Mouse (Mus musculus) lung, postnatal 36 days (tissue): ENCODE measurements at regions not wholly inside any gene's neighbourhood (a gene's known extent, or its start where the extent isn't known, plus 50 kb on each side); places are given as distances from the start of the nearest gene placed in this dataset.

ENCODE experiments used
- DNase-seq: peaks from one replicate; pipeline ENCODE4 v3.0.0; 2022; ENCODE audit warnings: mixed read lengths

DNA sequence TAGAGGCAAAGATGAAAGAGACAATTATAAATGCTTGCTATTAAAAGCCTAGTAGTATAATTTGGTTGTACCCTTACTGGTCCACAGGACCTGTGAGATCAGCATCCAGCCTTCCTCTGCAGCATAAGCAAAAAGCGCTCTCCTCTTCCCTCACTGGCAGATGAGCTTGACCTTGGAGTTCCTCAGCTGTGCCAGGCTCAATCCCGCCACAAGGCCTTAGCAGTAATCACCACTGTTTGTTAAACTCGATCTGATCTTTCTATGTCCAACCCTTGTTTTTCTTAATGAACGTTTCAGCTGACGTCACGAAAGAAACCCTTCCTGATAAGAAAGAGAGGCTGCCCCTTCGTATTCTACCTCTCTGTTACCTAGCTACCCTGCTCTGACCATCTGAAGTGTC lies 183.5 kb downstream of the Ifng start:
- no peak for DNase-seq

DNA sequence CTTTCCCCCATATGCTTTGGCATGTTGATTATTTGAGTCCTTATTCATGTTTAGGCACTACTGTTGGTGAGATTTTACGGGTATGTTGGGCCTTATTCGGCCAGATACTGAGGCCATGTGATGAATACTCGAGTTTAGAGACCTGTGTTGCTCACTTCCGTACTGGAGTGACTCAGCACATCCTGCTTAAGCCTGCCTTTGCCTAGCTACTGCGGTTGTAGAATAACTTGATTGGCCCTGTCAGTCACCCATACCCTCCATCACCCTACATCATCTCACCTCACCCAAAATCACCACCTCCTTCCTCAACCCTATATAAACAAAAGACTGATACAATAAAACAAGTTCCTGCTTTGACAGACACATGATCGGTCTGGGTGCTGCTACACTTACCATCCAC lies 187.2 kb downstream of the Ifng start:
- DNase-seq = no peak

DNA sequence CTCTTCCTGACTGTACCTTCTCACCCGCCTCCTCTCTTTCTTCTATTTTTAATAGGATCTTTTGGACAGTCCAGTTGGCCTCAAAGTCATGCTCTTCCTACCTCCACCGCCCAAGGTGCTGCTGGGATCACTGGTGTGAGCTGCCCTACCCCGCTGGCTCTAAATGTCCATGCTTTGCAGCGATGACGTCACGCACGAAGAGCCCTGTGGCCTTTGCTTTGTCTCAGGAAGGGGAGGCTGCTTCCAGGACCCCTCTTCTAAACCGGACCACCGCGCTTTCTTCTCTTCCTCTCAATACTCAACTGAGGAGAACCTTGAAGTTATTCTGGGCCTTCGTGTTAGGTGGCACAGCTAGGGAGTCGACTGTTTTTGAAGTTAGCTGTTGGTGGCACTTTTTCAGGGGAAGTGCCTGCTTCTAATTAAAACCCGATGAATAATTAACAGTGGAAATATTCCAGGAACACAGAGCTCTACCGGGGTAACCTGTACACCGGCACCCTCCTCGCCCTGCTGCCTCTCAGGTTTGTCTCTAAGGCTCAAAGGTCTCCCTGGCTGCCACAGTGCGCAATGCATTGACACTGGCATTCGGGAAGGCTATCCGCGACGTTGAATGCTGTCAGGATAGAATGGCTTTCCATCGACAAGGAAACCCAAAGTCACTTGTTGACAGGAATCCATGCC lies 188.7 kb downstream of the Ifng start:
- DNase-seq = no peak

DNA sequence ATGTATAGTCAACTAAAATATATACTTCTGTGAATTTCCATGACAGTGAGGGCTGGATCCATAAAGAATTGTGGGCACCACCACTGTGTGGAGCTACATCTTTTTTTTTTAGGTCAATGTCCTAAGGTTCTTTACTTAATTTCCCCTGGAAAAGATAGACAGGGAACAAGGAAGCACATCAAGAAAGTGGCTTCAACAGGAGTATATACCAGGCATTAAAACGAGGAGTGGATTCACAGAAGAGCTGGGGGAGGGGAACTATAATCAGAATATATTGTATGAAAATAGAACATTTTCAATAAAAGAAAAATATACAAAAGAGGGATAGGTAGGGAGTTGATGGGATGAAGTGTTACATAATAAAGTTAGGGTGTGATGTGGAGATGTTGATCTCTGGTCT lies 190.9 kb downstream of the Ifng start:
- DNase-seq = no peak

DNA sequence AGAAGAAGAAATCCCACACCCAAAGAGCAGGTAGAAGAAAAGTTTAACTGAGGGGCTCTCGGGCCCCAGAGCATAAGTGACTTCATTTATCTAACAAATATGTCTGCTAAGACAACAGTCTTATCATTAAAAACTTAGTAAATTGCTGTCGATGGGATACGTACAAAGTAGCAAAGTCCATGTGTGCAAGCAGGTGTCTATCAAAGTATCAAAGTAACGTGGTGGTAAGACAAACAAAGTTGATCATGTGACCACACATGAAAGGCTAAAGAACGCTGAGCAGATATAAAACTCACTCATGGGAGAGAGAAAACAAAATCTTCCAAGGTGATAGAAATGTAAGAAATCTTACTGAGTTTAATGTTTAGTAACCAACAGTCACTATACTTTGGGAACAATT lies 191.3 kb downstream of the Ifng start:
- no peak for DNase-seq

DNA sequence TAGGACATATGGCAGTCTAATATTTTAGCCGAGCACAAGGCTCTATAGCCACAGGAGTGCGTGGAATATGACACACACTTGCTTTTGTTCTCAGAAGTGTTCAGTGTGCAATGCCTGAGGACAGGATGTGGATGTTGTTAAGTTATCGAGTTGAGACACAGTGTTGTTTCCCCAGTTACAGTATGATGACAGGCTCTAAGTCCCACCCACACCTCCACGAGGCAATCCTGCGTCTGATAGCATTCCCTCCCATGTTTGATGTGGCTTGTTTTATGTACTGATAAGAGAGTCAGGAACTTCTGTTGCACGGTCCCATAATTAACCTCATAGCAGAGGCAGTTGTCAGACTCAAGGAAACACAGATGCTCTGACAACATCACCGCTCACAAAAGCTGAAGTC lies 192.6 kb downstream of the Ifng start:
- peak; percentile 4 for DNase-seq

DNA sequence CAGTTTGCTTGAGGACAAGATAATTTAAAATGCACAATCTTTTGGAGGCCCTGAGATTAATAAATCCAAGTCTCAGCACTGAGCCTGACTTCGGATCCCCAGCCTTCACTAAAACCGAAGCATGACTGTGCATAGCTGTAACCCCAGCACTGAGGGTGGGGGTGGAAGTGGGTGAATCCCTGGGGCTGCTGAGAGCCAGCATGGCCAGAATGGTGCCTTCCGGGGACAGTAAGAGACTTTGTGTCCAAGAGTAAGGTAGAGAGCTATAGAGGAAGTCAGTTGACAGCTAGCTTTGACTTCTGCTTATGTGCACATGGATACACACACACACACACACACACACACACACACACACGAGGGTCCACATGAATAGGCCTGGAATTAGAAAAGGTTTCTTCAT lies 198.3 kb downstream of the Ifng start:
- no peak for DNase-seq

DNA sequence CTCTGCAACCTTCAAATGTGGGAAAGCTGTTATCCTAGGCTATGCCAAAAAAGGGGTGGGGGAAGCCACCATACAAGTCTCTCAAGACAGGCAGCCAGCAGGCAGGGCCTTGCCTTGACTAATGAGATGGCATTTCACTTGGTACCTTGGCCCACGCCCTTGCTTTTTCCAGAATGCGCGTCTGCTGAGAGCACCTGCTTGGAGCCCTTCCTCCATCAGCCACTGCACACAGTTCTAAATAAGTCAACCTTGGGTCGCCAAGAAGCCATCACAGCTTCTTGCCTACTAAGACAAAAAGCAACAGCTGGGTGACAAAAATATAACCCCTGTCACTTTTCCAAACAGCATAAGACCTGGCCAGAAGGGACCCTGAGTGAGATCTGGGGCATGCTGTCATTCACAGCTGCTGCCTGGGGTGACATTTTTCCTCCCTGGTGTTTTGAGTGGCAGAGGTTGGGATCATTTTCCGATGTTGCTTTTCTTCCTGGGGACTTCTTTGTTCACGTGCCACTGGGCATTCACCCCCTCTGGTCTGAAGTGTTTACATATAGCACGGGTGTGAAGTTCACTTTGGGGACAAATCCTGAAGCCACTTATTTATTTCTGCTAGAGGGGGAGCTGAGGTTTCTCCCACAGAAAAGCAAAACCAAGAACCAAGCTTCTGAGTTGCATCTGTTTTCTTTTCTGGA lies 199.4 kb downstream of the Ifng start:
- DNase-seq = no peak

DNA sequence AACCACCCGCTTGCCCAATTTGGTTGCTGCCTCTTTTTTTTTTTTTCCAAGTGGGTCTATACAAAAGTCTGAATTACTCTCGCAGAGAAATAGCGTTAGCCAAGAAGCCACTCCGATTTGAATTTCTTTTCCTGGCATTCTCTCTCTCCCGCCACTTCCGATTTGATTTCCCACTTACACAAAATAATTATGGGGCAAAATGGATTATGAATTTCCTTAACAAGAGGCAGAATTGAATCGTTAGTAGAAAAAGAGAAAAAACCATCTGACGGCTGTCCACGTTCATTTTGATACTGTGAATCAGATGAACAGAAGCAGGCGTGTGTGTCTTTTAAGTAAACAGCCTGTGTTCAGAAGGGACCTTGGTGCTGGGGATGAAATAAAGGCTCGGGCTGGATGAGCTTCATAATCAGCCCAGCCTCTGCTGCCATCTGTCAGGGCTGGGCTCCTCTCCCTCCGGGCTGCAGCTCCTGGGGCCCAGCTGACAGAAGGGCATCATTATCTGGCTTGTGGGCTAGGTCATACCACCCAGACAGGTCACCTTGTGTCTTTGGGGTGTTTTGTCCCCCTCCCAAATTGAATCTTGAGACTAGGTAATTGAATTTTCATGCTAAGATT lies 200.1 kb downstream of the Ifng start:
- no peak for DNase-seq

DNA sequence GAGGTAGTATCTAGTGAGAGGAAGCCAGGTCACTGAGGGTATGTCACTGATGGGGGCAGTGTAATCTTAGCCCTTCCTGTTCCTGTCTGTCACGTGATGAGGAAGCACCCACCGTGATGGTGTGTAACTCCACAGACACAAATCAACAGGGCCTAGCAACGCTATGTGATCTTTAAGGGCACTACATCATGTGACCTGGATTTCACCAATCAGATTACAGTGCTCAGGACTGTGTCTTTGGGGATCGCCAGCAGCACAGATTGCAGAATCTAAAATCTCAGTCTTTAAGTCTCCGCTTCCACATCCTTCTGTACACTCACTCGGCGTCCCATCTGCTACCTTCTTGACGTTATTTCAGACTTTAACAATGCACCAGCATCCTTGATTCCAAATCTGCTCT lies 202.8 kb downstream of the Ifng start:
- DNase-seq = no peak

DNA sequence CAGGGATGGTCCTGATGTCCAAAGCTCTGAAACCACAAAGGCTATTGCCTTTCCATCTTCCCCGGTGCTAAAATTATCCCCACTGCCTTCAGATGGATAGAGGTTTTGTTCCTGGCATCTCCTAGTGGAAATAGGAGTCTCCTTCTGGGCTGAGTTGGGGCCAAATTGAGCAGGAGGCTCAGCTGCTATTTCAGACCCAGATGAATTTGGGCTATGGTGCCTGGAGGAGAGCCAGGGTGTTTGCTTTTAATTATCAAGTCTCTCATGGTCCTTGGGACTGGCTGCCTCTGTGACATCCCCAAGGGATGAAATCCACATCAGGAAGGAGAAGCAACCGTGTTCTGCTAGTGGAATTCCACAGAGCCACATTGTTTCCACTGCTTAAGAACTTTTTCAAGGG lies 207.3 kb downstream of the Ifng start:
- DNase-seq = no peak

DNA sequence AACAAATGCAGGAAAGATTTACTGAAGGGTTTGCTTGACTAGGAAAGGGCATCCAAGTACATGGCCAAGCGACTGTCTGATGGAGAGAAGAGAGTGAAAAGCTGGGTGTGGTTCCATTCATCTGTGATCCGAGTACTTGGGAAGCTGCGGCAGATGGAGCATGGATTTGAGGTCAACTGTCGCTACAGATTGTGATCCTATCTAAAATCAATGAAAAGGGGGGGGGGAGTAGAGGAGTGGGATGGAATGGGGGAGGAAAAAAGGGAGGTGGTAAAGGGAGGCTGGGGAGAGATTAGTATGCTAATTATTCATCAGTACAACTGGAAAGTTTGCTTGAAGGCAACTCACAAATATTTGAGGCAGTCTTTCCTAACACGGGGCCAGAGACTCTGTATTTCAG lies 213.4 kb downstream of the Dyrk2 start:
- no peak for DNase-seq

DNA sequence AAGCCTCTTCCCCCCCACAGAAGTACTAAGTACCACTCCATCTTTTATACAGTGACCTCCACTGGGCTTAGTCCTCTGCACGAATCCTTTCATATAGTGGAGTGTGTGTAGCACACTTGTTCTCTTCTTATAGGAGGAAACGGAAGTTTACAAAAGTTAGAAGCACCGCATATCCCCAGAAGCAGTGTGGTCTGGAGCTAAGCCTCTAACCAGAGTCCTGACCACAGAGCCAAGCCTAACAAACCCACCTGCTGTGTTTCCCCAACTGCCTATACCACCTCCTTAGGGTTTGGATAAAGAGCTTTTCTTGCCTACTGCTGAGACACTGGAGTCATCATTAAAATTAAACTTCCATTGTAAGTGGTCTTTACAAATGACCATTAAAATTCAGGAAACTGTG lies 204.0 kb downstream of the Dyrk2 start:
- DNase-seq = no peak

DNA sequence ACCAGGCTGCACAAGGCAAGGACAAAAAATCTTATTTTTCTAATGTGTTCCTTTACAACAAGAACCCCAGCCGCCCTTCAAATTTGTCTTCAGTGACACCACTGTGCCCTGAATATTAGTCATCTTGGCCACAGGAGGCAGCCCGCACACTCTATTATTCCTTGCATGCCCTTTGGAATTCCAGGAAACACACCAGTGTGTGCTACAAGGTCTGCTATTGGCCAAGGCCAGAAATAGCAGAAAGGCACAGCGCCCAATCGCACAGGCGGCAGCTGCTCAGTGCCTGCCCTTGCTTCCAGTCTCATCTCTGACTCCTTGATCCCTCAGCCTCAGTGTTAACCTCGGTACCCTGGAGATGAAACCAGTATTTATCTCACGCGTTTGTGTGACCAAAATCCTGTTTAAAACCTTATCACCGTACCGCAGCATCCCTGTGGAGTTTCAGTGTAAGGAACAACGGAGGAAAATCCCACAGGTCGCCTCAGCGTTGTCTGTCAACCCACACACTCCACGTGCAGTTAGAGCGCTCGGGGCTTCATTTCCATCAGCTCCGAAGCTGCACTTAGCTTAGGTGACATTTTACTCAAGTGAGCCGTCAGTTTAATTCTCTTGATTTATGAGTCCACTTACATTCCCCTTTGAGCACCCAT lies 194.1 kb downstream of the Dyrk2 start:
- DNase-seq = peak; percentile 11

DNA sequence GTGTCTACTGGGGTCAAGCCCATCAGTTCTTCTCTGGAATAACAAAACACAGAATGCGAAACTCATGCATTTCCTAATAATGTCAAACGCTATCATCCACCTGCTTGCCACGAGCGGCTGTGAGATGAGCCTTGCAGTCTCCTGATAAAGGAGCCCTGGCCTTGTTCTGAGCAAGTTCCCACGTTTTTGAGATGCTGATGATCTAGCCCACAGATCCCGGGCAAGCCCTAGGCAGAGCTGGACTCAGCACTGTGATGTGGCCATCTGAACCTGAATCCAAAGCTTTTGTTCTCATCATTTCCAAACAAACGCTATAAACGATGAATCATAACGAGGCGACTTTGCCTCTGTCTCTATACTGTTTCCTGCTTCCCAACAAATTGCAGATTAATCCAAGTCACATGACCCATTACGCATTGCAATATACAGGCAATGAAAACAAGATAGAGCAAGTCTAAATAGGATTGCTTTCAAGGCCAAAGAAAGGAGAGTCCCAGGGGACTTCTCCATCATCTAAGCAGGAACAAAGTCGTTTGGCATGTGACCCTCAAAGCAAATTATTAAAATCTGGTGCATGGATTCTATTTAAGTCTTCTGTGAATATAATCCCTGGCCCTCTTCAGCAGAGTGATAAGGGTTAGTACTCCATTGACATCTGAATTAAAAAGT lies 191.1 kb downstream of the Dyrk2 start:
- DNase-seq = no peak

DNA sequence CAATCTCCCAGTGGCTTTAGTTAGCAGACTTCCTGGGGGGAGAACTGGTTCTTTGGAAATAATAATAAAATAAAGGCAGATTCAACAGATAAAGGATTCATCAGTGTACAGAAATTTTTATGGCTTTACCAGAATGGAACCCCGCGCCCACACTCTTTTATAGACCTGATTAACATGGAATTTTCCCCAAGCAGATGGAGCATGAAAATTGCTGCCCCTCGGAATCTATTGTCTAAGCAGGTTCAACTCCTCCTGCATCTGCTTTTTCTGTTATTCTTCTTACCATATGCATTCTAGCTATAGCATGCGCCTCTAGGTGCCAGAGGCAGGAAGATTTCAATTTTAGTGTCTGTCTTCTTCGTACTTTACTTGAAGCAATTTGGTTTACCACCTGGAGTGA lies 190.5 kb downstream of the Dyrk2 start:
- no peak for DNase-seq

DNA sequence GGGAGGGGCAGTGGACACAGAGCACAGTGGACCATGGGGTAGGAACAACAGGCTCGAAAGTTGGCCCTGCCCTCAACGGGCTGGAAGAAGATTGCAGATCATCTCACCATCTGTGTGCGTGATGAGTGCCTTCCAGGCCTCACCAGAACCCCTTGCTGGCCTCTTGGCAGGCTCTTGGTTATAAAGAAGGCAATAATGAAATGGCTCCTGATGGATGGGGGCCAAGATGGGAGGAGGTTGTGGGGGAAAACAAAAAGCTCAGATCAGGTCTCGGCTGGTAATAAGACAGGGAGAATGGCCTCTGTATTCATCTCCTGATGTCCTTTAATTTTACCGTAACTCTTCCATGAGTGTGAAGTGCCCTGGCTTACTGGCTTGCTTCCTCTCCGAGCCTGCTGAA lies 189.1 kb downstream of the Dyrk2 start:
- no peak for DNase-seq

DNA sequence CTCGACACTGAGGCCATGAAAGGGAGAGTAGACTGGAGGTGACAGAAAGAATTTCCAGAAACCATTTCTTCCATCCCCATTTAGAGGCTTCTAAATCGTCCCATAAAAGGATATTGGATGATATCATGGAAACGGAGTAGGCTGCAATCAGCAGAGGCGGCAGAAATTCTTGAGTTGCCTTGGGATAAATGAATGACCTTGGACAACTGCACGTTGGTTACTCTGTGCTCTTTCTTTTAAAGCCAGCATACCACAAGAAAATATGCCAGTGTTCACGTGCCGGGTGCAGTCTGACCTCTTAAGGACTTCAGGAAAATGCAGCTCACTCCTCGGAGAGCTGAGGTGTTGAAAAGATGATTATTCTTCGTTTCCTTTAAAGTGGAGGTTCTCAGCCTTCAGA lies 186.7 kb downstream of the Dyrk2 start:
- DNase-seq = no peak

DNA sequence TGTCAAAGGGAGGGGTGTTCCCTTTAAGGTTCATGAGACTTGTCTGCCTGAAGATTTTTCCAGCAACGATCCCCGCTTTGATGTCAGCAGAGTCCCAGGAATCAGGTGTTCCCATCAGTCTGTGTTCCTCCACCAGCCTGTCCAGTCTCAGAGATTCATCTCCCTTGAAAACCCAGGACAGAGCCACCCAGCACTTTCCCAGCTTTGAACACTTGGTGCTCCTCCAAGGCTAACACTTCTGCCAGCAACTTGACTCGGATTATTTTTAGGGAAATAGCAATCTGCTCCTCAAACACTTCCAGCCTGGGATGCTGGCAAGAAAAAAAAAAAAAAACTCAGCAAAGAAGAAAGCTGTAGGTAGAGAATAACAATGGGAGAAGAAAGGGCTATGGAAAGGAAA lies 170.7 kb downstream of the Dyrk2 start:
- no peak for DNase-seq

DNA sequence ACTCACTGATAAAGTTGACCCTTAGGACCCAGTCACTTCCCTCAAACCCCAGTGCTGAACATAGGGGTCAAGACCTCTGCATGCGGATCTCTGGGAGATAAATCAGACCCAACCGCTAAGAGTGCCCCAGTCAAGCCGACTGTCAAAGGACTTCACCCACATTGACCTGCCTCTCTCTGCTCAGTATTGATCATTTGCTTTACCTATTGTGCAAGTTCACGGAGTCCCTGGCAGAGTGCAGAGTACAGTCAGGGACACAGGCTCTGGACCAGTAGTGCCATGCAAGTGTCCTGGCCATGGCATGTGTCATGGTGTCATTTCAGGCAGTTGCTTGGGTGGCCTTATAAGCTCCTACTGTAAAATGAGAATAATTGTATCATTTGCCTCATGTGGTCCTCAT lies 169.9 kb downstream of the Dyrk2 start:
- DNase-seq = no peak

DNA sequence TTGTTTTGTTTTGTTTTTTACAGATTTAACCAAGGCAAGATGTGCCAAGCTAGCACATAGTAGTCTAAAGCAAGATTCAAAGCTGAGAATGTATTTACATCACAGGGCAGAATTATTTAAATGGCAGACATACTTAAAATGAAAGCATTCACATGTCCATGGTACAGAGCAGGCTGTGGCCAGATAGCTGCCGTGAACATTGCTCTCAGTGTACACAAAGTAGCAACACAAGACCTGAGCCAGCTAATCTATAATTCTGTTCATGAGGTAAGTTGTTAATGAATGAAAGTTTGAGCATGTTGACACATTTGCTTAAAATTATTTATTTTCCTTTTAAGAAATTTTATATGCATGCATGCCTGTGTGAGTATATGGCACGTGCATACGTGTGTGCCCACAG lies 164.0 kb downstream of the Dyrk2 start:
- no peak for DNase-seq

DNA sequence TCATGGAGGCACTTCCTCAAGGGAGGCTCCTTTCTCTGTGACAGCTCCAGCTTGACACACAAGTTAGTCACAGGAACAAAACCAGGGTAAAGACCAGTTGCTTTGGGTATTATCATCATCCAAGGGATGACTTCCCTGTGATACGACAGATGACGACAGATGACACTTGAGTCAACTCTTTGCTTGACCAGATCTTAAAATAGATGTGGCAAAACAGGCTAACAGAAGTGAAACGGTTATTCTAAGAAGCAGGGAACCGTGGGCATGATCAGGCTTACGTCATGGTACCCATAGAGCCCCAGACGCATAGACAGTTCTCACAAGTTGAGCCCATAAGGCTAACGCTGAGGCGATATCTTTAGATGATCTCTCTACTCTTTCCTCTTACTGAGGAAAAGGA lies 160.3 kb downstream of the Dyrk2 start:
- no peak for DNase-seq

DNA sequence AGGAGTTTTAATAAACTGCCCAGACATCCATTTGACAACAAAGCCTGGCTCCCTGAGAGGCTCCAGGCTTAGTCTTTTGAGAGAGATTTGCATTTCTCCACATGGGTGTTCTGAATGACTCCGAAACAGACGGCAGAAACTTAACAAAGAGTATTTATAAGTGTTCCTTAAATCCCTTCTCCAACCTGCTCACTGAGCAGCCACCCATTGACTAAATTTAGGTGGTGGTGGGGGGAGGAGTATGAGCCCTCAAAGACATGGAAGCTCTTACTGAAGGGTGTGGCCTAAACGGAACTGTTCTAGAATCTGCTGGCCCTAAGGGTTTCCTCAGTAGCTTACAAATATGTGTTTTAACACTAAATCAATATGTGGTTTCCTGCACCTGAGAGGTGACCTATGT lies 158.5 kb downstream of the Dyrk2 start:
- no peak for DNase-seq

DNA sequence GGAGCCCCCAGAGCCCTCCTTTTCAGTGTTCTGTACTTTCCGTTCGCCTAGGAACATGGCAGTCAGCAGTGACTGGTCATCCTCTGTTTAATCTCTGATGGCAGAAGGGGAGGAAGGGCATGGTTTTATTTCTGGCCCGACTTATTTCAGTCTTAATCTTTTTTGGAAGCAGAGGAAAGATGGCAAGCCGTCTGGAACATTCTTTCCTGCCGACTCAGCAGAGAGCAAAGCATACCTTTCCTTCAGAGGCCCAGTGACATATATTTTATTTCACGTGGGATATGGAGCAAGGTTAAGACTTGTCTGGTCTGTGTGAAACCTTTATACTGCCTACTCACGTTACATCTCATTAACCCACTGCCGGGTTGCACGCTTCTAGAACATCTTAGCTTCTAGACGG lies 158.1 kb downstream of the Dyrk2 start:
- DNase-seq = no peak
